In the genomic region with DNA sequence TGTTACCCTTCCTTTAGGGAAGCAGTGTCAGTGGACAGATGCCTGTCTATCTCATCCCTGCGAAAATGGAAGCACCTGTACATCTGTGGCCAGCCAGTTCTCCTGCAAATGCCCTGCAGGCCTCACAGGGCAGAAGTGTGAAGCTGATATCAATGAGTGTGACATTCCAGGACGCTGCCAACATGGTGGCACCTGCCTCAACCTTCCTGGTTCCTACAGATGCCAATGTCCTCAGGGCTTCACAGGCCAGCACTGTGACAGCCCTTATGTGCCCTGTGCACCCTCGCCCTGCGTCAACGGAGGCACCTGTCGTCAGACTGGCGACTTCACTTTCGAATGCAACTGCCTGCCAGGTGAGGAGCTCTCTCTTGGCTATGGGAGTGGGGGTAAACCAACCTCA, we compare ENCODE assay signal across 12 mouse cellular contexts.
"Had no signal": no experiment of that assay in that cellular context is flagged by ENCODE, and none has a peak within 500 bp of the region (broad histone marks: within the 10 kb centered on the region; RNA-seq: fewer than 3 reads in every experiment).

No protein-coding gene starts in this region.

- H3K9me3 ChIP-seq: liver, embryonic 15.5 days; midbrain, embryonic 10.5 days; neural tube, embryonic 15.5 days had no signal

- DNase-seq: kidney, postnatal 25 days; lung, embryonic 14.5 days; lung, postnatal 10 days; midbrain, embryonic 14.5 days; thymus, adult 18-20 months; thymus, postnatal 14 days had no signal

- H3K36me3 ChIP-seq: neural tube, embryonic 15.5 days had no signal

- H3K27ac ChIP-seq: left cerebral cortex, adult 2 months; liver, embryonic 15.5 days; midbrain, embryonic 10.5 days; neural tube, embryonic 15.5 days had no signal

- H3K9ac ChIP-seq: liver, embryonic 15.5 days; lung, embryonic 14.5 days; neural tube, embryonic 15.5 days had no signal

- H3K27me3 ChIP-seq: liver, embryonic 15.5 days; neural tube, embryonic 15.5 days had no signal

- H3K4me2 ChIP-seq: liver, embryonic 11.5 days; liver, embryonic 15.5 days; lung, embryonic 14.5 days; neural tube, embryonic 15.5 days had no signal

- H3K4me3 ChIP-seq: left cerebral cortex, adult 2 months; liver, embryonic 15.5 days; midbrain, embryonic 10.5 days; myocyte; neural tube, embryonic 15.5 days had no signal
